Mouse (Mus musculus) thymus, adult 2 months (tissue): ENCODE data around the gene Amh. TPM values are rescaled to one million over a fixed set of nuclear protein-coding genes. Genes with fewer than 3 reads are reported as not detected.

Source experiments
- DNase-seq: peaks from one replicate; pipeline ENCODE4 v3.0.0; 2021
- H3K27ac ChIP-seq: fragments of 200-500 bp; 2 replicates; pipeline ENCODE4 v1.5.1; 2012; ENCODE audit warnings: low read length, control low read depth; ENCODE audit not compliant: control insufficient read depth, insufficient read depth
- H3K27me3 ChIP-seq: fragments of 200-500 bp; 2 replicates; pipeline ENCODE4 v1.6.1; 2012; ENCODE audit warnings: mild to moderate bottlenecking, low read length, moderate library complexity, mixed read lengths; ENCODE audit not compliant: control insufficient read depth, insufficient read depth
- H3K36me3 ChIP-seq: fragments of 200-500 bp; 2 replicates; pipeline ENCODE4 v1.6.1; 2012; ENCODE audit warnings: mild to moderate bottlenecking, low read length, moderate library complexity; ENCODE audit not compliant: control insufficient read depth, insufficient read depth
- H3K4me1 ChIP-seq: fragments of 200-500 bp; replicated peaks from 2 replicates; pipeline ENCODE4 v1.6.1; 2012; ENCODE audit warnings: low read length; ENCODE audit not compliant: control insufficient read depth, insufficient read depth
- H3K4me3 ChIP-seq: fragments of 200-500 bp; 2 replicates; pipeline ENCODE4 v1.5.1; 2012; ENCODE audit warnings: mild to moderate bottlenecking, low read length, control low read depth, moderate library complexity; ENCODE audit not compliant: control insufficient read depth, insufficient read depth
- CTCF ChIP-seq: fragments of 200-500 bp; IDR thresholded peaks from 2 replicates; pipeline ENCODE4 v1.5.1; 2012; ENCODE audit warnings: mild to moderate bottlenecking, control low read depth, low read length, moderate library complexity, borderline replicate concordance; ENCODE audit not compliant: control insufficient read depth, poor library complexity, insufficient read depth; ENCODE audit errors: extremely low read depth
- POLR2A ChIP-seq: fragments of 200-500 bp; IDR thresholded peaks from 2 replicates; pipeline ENCODE4 v1.6.1; 2012; ENCODE audit warnings: mild to moderate bottlenecking, low read length, control low read depth, moderate library complexity; ENCODE audit not compliant: control insufficient read depth, poor library complexity, insufficient read depth; ENCODE audit errors: extremely low read depth
- WGBS: fragments of 180-500 bp; shearing (Covaris S2); methylation state at CpG from one replicate; pipeline ENCODE4 v1.1.7; 2018; 5-methylcytosine and 5-hydroxymethylcytosine counted together
- polyA plus RNA-seq: library from polyadenylated mRNA; depleted of rRNA; stranded (reverse); fragments of >200 nt; gene quantifications from 2 replicates; pipeline ENCODE4 v1.2.3, GENCODE M21; 2012

Gene Amh
- polyA plus RNA-seq, 1 experiment = 8.8 TPM

DNA sequence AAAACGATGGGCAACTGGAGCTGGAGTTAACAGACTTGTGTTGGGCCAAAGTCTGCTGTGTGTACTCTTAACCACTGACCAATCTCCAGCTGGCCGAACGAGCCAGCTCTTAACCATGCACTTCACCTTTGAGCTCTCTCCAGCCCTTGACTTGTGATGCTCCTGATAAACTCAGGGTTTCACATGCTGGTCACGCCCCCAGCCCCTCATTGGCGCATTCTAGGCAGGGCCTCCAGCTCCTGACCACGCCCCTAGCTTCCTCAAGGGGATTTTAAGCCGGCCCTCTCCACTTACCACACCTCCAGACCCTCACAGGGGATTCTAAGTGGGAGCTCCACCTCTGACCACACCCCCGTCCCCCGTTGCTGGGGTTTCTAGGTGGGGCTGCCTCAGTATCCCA lies 26.1 kb downstream of the Amh start:
- Histone ChIP-seq H3K27ac (no peak overlapping the region), H3K4me3 (no peak overlapping the region), H3K27me3 (no peaks in the 10 kb centered on the region; the same call in 1 of the 2 replicates), H3K4me1 (peaks cover 9% of the 10 kb centered on the region), H3K36me3 (peaks cover 10% of the 10 kb centered on the region)
- DNase-seq = peak; percentile 61
- TF ChIP-seq CTCF (no peak), POLR2A (no peak)
- 20% methylated on average over 9 of the region's 9 CpGs for WGBS

DNA sequence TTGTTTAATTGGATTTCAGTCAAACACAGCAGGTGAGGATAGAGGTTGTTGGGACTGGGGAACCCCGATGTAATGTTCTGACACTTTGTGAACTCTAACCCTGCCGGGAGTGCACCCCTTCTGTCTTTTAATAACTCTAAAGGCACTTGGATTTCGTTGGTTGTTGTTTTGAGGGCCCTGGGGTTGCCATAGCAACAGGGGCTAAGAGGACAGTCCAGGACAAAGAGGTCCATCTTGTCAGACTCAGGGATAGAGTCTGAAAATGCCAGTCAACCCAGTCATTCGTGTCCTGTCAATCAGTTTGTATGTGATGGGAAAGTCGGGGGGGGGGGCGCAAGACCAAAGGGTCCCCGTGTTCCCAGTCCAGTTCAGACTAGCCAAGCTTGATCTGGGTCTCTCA lies 27.8 kb downstream of the Amh start:
- H3K27me3 ChIP-seq = no peaks in the 10 kb centered on the region; the same call in 1 of the 2 replicates
- peaks cover 10% of the 10 kb centered on the region for H3K36me3 ChIP-seq
- no peak overlapping the region for H3K27ac ChIP-seq
- peaks cover 4% of the 10 kb centered on the region for H3K4me1 ChIP-seq
- WGBS = 88% methylated on average over 7 of the region's 7 CpGs
- no peak for DNase-seq
- no peak overlapping the region for H3K4me3 ChIP-seq
- TF ChIP-seq POLR2A = no peak
- TF ChIP-seq CTCF = no peak

DNA sequence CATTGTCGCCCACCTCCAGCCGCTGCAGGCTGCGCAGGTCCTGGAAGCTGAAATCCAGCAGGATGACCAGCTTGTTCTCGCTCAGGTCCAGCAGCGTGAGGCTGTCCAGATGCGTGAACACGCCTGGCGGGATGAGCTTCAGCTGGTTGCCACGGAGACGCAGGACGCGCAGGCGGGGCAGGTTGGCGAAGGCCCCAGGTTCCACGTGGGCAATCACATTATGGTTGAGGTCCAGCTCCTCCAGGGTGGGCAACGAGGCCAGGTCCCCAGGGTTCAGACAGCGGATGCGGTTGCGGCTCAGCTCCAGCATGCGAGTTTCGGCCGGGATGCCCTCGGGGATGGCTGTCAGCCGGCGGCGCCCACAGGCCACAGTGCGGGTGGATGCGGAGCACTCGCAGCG lies 30.6 kb downstream of the Amh start:
- no peak overlapping the region for H3K4me3 ChIP-seq
- TF ChIP-seq POLR2A = no peak
- TF ChIP-seq CTCF = no peak
- no peak for DNase-seq
- H3K4me1 ChIP-seq = no peaks in the 10 kb centered on the region
- H3K36me3 ChIP-seq = no peaks in the 10 kb centered on the region
- 75% methylated on average over 30 of the region's 30 CpGs for WGBS
- no peak overlapping the region for H3K27ac ChIP-seq
- no peaks in the 10 kb centered on the region; the same call in 1 of the 2 replicates for H3K27me3 ChIP-seq

DNA sequence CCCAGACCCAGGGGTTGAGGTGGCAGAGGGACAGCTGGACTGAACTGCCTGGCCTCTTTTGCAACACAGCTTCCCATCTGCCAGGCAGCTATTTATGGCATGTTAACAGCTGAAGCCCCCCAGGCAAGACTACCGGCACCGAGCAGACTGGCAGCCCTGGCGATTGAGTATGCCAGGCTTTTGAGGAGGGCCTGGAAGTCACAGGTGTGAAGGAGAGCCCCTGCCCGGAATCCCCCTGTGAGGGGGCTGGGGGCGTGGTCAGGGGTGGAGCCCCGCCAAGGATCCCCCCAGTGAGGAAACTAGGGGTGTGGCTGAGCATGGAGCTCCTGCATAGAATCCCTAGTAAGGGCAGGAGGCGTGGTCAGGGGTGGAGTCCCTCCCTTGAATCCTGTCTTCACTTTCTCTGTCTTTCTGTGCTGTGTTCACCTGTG lies 31.9 kb downstream of the Amh start:
- H3K4me1 ChIP-seq = no peaks in the 10 kb centered on the region
- no peak overlapping the region for H3K27ac ChIP-seq
- H3K27me3 ChIP-seq = no peaks in the 10 kb centered on the region; the same call in 1 of the 2 replicates
- no peak for DNase-seq
- TF ChIP-seq CTCF (no peak), POLR2A (no peak)
- 65% methylated on average over 7 of the region's 7 CpGs for WGBS
- no peaks in the 10 kb centered on the region for H3K36me3 ChIP-seq
- H3K4me3 ChIP-seq = no peak overlapping the region

DNA sequence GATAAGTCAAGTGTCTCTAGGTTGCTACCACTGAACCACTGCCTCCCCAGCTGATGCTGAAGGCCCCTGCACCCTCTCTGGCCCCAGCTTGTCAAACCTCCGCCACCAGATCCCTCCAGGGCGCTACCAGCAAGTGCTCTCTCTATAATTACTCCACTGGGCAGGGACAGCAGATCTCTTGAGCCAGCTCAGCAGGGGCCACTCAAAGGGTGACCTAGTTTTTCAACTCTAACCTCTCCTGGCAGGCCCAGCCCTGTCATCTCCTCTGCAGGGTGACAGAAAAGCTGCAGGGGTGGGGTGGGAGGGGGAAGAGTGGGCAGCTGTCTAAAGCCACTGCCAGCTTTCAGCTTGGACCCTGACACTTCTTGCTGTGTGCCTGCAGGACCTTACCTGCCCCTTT lies 32.8 kb downstream of the Amh start:
- DNase-seq = no peak
- Histone ChIP-seq H3K4me1 (no peaks in the 10 kb centered on the region), H3K36me3 (no peaks in the 10 kb centered on the region), H3K4me3 (no peak overlapping the region), H3K27me3 (no peaks in the 10 kb centered on the region; the same call in 1 of the 2 replicates), H3K27ac (no peak overlapping the region)
- no peak for TF ChIP-seq CTCF
- no peak for TF ChIP-seq POLR2A
- 89% methylated on average over 2 of the region's 2 CpGs for WGBS

DNA sequence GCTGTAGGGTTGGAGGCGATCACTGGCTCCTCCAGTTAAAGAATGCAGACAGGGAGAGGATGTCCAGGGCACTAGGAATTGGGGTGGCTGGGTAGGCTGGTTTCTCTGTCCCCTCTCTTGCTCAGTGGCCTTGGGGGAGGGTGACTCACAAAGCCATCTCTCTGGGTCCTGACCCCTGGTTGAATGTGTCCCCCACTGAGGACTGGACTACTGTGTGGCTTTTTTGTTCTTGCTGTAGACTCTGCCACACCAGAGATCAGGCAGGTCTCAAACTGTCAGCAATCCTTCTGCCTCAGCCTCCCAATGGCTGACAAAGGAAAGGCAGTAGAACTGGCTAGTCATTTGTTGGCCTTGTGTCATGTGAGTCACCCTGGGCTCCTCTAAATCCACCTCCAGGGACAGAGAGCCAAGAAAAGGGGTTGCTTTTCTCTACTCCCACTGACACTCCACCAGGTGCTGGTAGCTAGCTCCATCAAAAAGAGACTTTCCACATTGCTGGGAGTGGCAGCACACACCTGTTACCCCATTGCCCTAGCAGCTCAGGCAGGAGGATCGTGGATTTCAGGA lies 33.4 kb downstream of the Amh start:
- Histone ChIP-seq H3K27me3 (no peaks in the 10 kb centered on the region; the same call in 1 of the 2 replicates), H3K27ac (no peak overlapping the region), H3K4me1 (no peaks in the 10 kb centered on the region), H3K4me3 (no peak overlapping the region), H3K36me3 (no peaks in the 10 kb centered on the region)
- WGBS = 68% methylated on average over 2 of the region's 2 CpGs
- TF ChIP-seq POLR2A (no peak), CTCF (no peak)
- DNase-seq = no peak
